Mouse (Mus musculus): ENCODE results near the gene Palm.

Palm gene

DNA sequence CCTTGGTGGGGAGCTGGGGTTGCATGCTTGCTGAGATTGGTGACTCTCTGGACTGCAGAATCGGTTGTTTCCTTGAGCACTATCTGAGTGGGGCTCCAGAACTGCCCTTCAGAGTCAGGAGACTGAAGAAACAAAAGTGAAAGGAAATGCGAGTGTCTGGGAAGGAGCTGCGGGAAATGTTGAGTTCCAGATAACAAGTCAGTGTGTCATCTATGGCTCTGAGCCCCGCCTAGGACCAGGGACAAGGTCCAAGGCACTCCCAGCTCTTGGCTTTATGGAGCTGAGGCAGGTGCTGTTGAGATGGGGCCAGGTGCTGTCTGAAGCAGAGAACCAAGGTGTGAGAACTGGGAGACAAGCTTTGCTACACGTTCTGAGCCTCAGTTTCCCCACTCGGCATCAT is 31.0 kb downstream of the Palm start:
- DNase-seq (ENCODE audit: low read depth): peak; percentile 72

DNA sequence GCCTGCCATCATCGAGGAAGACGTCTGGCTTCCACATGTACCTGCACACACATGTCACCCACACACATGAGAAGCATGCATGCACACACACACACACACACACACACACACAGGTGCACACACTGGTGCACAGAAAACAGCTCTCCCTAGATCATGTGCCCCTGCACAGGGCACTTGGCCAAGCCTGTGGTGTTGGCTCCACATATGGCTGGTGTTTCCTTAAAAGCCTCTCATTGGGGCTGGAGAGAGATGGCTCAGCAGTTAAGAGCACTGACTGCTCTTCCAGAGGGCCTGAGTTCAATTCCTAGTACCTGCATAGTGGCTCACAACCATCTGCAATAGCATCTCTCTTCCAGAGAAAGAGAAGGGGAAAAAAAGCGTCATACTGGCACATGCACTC is 38.2 kb downstream of the Palm start:
- peak; percentile 78 for DNase-seq (ENCODE audit: low read depth)

DNA sequence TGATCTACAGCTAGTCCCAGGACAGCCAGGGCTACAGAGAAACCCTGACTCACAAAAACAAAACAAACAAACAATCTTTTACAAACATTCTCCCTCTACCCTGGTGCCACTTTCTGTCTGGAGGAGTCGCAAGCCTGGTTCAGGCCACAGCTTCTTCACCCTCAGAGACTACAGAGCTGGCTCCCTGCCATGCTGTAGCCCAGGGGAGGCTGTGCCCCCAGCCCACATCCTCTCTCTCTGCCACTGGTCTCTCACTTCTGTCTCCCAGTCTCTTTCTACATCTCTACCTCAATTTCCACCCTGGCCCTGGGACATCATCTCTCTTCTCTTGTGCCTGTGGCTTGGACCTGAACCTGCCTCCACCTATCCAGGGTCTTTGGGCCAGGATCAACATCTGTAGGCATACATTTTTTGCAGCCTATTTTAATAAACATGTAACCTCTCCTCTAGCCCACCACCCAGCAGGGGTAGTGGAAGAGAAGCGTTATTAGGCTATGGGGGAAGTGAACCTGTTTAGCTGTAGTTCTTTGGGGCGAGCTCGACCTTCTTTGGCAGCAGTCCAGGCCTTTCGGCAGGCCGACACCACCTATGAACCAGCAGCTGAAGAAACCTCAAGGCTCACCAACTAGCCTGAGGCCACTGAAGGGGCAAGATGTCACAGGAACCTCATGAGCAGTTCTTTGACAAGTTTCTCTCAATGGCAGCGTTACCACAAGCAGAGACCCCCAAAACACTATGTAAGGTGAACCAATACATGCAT is 38.8 kb downstream of the Palm start:
- peak; percentile 69 for DNase-seq (ENCODE audit: low read depth)

DNA sequence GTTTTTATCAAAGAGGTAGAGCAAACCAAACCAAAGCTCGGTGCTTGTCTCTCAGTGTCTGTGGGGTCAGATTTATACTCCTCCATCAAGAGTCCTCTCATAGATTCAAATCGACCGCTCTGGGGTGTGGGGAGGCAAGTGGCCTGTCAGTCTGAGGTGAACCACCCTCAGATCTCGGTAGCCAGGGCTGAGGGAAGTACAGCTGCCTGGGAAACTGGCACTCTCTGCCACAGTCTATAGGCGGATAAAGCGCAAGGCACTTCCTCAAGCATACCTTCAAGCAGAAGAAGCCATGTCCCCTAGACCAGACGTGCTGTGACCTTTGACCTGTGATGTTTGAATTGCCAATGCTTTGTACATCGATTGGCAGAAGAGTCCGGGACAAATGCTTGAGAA is 39.4 kb downstream of the Palm start:
- DNase-seq (ENCODE audit: low read depth): no peak

DNA sequence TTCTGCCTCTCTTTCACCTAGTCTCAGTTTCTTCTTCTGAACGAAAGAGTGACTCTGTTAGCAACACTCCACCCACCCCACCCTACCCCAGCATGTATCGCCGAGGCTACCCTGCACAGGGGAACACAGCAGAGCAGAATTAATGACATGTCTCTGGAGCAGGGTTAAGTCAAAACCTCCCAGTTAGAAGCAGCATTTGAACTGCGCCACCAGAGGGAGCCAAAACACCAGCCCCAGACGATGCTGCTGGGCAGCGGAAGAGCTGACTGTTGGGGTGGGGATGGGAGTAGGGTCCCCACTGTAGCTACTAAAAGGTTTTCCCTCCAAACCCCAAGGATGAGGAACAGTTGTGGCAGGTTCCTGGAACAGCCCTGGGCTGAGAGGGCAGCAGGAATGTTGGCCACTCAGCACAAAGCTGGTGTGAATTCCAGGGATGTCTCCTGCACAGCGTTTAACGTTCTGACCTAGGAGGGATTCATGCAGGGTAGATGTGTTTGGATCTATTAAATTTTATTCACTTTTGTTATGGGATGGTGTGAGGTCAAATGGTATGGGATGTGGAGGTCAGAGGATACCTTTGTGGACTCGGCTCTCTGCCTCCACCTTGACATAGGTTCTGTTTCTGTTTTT is 41.5 kb downstream of the Palm start:
- DNase-seq (ENCODE audit: low read depth): peak; percentile 77

DNA sequence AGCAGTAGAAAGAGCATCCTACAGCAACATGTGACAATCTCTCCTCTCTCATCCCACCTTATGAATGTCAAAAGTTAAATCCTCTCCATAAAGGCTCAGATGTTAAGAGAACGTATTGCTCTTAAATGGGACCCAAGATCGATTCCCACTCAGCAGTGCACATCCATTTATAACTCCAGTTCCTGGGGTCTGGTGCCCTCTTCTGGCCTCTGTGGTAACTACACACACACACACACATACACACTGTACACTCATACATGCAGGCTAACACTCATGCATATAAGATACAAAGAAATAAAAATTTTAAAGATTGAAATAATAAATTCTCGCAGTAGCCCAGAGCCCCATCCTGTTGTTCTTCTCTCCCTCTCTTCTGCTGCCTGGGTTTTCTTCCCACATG is 43.5 kb downstream of the Palm start:
- peak; percentile 43 for DNase-seq (ENCODE audit: low read depth)

DNA sequence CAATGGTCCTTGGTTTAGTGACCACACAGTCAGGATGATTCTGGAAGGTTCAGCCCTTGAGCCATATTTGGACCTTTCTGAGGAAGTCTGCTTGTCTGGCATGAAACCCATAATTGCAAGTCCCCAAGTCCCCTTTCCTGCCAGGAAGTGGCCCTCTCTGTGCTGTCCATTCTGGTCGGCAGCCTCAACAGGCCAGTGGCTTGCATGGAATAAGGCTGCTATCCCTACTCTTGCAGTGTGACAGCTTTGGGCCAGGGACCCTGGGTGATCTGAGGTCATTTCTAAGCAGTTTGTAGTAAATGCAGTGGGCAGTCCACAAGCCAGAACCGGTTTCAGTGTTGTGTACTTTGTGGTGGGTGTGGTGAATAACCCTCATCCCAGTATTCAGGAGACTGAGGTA is 44.8 kb downstream of the Palm start:
- no peak for DNase-seq (ENCODE audit: low read depth)

DNA sequence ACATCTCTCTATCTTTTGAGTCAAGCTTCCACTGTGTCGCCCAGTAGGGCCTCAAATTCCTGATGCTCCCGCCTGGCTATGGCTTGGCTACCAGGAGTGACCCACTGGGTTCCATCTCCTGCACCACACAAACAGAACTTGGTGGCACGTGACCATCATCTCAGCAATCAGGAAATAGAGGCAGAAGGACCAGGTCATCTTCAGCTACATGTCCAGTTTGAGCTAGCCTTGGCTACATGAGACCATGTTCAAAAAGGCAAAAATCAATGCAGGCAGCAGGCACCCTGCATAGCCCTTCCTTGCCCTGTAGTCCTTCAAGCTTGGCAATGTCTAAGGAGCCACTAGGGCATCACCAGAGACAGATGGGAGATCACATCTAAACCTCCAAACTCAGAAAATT is 46.7 kb downstream of the Palm start:
- no peak for DNase-seq (ENCODE audit: low read depth)

DNA sequence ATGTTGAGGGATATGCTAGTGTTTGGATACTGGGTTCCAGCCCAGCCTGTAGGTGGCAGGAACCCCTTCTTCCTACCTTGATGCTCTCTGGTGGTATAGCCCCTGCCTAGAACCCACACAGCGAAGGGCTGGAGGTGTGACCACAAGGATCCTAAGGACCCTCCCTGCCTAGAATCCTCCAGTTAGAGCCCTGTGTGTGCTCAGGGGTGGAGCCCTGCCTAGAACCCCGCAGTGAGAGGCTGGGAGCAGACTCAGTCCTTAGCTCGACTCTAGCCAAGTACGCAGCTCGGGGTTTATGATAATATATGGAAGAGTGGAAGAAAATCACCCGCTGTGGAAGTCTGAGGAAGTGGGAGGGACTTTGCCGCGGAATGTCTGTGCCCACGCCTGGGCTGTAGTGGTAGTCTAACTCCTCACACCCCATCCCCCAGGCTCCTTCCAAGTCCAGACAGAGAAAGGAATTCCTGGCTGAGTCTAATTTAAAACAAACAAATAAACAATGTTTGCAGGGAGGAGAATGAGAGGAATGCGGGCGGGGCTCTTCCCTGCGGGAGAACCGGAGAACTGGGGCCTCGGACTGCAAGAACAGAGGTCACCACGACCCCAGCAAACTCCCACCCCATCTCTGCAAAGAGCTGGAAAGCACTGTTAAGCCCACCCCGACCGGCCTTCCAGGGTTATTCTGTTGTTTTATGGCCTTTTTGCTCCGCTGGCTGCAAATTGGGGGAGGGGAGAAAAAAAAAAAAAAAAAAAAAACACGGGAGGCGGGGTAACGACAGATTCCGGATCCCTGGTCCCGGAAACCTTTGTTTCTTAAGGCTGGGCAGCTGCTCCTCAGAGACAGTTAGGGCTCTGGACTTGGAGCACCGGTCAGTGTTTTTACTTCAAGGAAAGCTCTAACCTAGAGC is 47.5 kb downstream of the Palm start:
- DNase-seq (ENCODE audit: low read depth): peak; percentile 87

DNA sequence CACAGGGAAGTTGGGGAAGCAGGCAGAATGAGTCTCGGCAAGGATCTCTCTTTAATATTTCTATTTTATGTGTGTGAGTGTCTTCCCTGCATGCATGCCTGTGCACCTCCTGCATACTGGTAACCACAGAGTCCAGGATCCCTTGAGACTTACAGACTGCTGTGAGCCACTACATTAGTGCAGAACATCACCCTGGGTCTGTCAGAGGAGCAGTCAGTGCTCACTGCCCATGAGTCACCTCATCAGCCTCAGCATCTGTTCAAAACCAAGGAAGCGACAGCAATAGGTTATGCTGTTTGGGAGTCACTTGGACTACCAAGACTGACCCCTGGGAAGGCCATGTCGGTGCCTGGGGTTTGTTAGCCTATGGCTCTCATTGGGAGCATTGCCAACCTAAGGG is 49.0 kb downstream of the Palm start:
- peak; percentile 46 for DNase-seq (ENCODE audit: low read depth)

DNA sequence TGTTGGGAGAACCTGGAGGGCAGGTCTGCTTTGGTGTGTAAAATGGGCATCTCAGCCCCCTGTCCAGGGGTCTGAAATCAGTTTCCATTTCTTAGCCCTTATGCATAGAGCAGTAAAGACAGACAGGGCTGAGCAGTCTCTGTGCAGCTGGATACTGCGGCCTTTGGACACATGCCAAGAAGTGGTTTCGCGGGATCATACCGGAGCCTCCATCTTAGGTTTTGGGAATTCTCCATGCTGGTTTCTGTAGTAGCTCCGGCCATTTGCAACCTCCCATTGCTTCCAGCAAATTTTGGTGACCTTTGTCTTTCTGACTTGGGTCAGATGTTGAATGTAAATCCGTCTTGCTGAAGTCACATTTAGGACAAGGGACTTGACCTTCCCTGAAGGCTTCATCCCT is 50.1 kb downstream of the Palm start:
- no peak for DNase-seq (ENCODE audit: low read depth)

DNA sequence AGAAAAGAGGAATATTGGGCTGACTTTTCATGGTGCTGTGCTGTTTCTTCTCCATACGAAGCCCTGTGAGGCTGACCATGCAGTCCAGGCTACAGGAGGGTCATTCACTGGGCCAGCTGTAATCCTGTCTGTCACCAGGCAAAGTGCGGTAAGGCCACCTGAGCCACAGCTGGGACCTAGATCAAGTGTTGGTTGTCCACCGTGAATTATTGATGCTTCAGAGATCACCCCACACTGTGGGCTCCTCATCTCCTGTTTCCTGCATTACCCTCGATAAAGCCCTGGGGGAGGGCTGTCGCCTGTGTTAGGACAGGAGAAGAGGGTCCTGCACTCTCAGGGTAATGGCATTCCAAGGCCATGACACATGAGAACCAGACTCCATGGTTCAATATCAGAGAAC is 53.2 kb downstream of the Palm start:
- DNase-seq (ENCODE audit: low read depth): no peak

DNA sequence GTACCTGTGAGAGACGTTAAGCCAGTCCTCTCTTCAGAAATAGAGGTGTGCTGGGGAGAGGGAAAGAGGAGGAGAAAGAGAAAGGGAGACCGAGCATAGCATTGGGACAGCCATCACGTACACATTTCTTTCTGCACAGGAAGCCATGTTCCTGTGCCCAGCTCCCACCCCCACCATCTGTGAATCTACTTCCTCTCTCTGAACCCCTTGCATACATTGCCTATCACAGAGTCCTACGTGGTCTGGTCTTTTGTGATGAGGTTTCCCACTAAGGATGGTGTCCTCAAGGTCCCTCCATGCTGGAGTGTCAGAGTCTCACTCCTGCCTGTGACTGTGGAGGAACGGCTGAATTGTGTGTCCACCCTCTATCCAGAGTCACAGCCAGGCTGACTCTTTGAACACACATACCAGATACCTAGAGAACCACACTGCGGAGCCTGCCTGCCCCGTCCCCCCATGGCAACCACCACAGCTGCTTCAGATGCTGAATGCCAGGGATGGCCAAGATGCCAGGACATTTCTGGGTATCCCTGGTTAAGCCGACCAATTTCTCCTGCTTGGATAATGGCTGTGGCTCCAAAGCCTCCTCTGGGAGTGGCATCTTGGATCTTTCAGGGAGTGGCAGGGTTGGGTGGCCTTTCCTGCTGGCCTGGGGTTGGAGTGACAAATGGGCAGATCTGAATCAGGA is 56.7 kb downstream of the Palm start:
- DNase-seq (ENCODE audit: low read depth): peak; percentile 53

DNA sequence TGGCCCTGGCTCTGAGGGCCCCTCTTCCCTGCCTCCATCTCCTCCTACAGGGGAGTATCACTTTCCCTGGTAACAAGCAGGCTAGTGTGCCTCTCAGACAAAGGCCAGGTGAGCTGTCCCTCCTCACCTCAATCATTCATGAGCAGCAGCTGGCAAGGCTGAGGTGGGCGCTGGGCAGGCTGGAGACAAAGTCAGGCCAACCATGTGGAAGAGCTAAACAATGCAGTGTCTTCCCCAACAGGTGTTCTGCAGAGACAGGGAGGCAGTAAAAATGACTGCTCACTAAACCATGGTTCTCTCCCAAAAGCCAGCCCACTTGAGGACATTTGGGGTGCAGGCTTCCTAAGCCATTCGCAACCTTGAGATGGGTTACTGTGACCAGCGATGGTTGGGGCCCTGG is 58.3 kb downstream of the Palm start:
- no peak for DNase-seq (ENCODE audit: low read depth)

DNA sequence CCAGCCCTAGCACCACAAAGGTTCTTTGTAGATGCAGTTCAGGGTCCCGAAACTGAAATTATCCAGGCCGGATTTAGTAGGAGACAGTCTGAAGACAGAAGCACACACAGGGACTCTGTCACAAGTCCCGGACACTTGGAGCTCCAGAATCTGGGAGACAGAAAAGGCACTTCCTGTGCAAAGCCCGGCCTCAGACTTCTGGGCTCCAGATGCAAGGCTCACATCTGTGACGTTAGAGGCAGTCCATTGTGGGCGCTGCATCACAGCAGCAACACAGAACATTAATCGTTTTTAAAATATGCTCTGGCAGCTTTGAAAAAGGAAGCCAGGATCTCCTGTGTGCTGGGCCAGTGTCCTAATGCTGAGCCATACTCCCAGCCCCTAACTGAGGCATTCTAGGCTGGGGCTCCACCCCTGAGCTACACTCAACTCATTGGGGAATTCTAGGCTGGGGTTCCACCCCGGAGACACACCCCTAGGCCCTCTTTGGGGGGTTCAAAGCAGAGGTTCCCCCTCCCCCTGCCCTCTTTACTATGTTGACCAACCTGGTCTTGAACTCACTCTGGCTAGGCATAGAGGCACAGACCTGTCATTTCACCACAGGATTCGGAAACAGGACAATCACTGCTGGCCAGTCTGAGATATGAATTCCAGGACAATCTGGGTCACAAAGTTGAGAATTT is 58.9 kb downstream of the Palm start:
- peak; percentile 50 for DNase-seq (ENCODE audit: low read depth)

DNA sequence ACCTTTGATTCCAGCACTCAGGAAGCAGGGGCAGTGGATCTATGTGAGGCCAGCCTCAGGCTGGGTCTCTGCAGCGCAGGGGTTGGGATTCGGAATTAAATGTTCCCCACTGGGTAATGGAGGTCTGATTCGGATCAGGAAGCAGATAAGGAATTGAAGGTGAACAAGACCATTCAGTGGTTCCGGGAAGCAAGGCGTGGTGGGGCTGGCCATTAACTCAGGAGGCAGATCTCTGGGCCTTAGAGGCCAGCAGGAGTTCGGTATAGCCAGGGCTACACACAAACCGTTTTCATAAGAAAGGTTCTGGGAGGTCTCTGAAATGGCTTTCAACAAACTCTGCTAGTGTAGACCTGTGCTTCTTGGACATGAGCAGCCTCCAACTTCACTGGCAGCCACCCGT is 59.5 kb downstream of the Palm start:
- peak; percentile 59 for DNase-seq (ENCODE audit: low read depth)

DNA sequence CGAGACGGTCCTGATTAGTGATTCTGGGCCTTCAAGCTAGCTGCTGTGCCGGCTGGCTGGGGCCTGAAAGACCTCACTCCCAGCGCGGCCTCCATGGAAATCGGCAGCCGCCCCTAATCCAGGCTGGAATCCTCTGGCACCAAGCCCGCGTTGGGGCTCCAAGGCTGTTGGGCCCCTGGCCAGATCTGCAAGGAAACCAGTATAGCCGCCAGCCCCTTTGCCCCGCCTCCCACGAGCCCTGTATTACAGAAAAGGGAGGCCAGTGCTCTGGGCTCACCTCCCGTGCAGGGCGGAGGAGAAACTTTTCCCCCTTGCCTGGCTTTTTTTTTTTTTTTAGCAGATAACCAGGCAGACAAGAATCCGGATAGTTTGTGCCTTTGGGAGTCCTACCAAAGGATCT is 60.0 kb downstream of the Palm start:
- DNase-seq (ENCODE audit: low read depth): peak; percentile 91

DNA sequence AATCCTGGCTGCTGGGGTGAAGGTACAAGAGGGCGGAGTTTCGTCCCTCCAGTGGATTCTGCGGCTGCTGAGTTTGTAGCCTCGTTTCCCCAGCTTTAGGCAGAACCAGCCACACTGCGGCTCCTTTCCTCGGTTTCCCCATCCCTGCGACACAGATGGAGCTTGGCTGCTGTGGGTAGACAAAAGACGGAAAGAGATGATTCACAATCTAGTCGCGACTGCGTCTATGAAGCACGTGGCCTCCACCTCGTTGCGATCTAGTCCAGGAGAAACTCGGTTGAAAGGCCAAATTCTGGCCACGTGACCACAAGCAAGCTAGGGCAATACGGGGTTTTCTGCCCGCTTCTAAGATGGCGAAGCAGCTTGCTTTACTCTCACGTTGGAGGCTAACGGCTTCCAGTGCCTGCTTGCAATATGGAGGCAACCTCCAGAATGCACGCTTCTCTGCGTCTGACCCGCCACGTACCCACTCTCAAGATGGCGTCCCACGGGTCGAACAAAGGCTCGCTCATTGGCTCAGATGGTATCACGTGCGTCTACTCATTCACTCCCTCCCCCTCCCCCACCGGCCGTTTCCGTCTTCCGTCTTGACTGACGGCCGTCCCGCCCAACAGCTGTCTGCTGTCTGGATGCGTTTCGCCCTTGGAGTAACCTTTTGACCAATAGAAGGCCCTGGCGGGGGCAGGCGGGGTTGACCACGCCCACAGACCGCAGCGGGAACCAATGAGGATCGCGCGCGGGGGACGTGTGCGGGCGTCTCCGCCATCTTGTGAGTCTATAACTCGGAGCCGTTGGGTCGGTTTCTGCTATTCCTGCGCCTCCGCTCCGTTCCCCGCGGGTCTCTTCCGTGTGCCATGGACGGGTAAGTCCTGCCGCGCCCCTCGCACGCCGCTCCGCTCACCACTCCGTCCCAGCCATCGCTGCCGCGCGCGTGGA is 60.8 kb downstream of the Palm start, which contains the start of gene Ptbp1:
Gene Ptbp1, plus strand, starts transcription at position 568 of the 936 bp plus-strand sequence.
- peak; percentile 100 for DNase-seq (ENCODE audit: low read depth)

DNA sequence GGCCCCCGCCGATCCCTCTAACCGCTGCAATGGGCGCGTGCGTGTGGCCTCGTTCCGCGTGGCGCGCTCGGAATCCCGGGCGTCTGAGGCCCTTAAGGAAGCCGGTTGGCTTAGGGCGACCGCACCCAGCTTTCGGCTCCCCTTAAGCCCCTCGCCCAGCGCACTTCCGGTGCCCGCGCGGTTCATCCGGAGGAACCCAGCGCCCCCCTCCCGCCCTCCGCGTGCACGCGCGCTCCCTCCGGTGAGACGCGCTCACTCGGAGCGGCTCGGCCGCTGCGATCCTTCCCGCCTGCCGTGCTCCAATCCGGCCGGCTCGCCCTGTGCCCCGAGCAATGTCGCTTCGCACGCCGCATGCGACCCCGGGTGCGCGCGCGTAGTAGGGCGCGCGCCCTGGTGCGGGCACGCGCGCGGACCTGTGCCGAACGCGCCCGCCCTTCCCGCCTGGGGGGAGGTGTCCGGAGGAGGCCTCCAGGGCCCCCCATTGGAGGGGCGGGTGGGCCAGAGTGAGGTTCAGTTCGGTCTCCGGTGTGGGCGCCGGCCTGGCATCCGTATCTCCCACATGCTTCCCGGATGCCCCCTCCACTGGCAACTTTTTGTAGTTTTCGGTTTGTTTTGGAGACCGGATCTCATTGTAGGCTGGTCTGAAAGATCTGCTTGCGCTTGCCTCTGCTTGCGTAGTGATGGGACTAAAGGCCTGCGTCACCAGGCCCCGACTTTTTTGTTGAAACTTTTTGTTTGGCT is 61.6 kb downstream of the Palm start:
- peak; percentile 63 for DNase-seq (ENCODE audit: low read depth)
